Mouse (Mus musculus) cerebellum, adult 2 months (tissue): ENCODE data around the gene Spata31d1b.

ENCODE experiments used
- CTCF ChIP-seq: fragments of 200-500 bp; IDR thresholded peaks from 2 replicates; pipeline ENCODE4 v1.5.1; 2011; ENCODE audit warnings: low read depth, mild to moderate bottlenecking, control low read depth, low read length, moderate library complexity, borderline replicate concordance; ENCODE audit not compliant: insufficient read depth
- POLR2A ChIP-seq: fragments of 200-500 bp; IDR thresholded peaks from 2 replicates; pipeline ENCODE4 v1.6.1; 2011; ENCODE audit warnings: low read length, control low read depth, borderline replicate concordance; ENCODE audit not compliant: insufficient read depth

GRCm38 (mm10) chr13:59668501-59669093, 43.5 kb upstream of the Spata31d1b start:
- TF ChIP-seq CTCF (no peak), POLR2A (no peak)
